Comparison of ENCODE assay signal across 8 mouse cellular contexts in the genomic region with DNA sequence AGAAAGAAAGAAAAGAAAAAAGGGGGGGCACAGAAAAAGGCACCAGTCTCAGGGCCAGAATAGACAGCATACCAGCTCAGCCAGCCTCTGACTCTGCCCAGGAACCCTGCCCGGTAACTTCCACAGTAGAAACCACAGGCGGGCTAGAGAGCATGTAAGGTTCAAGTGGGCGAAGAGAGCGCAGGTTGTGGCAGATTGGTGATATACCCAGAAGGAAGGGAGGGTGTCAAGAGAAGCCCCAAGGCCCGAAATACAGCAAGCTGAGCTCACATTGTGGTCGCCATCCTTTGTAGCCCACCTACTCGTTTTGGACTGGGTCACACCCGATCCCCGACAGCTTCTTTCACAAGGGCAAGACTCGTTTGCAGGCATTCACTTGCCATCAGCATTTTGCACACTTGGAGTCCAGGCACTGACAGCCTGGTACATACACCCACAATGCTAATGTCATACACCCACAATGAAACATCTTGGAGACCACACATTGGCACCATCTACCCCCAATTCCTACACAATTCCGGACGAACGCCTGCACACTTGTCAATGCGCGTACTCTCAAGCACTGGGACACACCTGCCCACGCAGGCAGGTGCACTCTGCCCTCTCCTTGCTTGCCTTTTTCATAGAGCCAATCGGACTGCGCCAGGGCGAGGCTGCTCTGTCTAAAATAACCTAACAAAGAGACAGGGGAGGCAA. TPM values are rescaled to one million over a fixed set of nuclear protein-coding genes. Genes with fewer than 3 reads are reported as not detected.
A peak's percentile ranks its signal among the peaks of the same experiment; 100 is the strongest.
DNase-seq lines count a peak whose midpoint lies in the region; ATAC-seq and TF ChIP-seq lines count a peak whose summit lies in the region.

No protein-coding gene starts in this region.

- H3K9ac ChIP-seq in ES-E14 (ENCODE audit: insufficient read depth, low read depth, low read length, poor library complexity, severe bottlenecking) = no peak overlapping the region
- H3K9ac ChIP-seq in forebrain, postnatal 0 days = peak overlapping the region; percentile 67
- H3K9ac ChIP-seq in midbrain, postnatal 0 days (replicated peaks; ENCODE audit: low read length, poor library complexity, severe bottlenecking) = peak overlapping the region; percentile 65

- intact Hi-C loops in left cerebral cortex, postnatal 4 days (cut with DNase I) = loop anchor here (10.0 kb wide), 2 partner anchors 924 to 1264 kb away; no protein-coding TSS in a partner anchor

- ATAC-seq in forebrain, postnatal 0 days = peak; percentile 27
- peak; percentile 42 for ATAC-seq in midbrain, postnatal 0 days (ENCODE audit: low FRiP score)

- H3K9me3 ChIP-seq in ES-E14 (ENCODE audit: control insufficient read depth, insufficient read depth, low read depth, low read length) = no peaks in the 10 kb centered on the region
- H3K9me3 ChIP-seq in forebrain, postnatal 0 days (ENCODE audit: low read length) = no peaks in the 10 kb centered on the region
- no peaks in the 10 kb centered on the region for H3K9me3 ChIP-seq in midbrain, postnatal 0 days (ENCODE audit: low read length)

- H3K4me1 ChIP-seq in ES-E14 (ENCODE audit: control insufficient read depth in 2 of 2, insufficient read depth in 2 of 2, low read length in 2 of 2, poor library complexity in 1 of 2) = peaks cover 0 to 7% of the 10 kb centered on the region in 2 experiments; a peak in 1 of 4 replicates
- no peaks in the 10 kb centered on the region; the same call in 1 of the 2 replicates for H3K4me1 ChIP-seq in forebrain, postnatal 0 days (ENCODE audit: insufficient read depth)
- H3K4me1 ChIP-seq in midbrain, postnatal 0 days (ENCODE audit: insufficient read depth, low read length) = no peaks in the 10 kb centered on the region

- TF ChIP-seq CTCF in brain, embryonic 14.5 days (IDR thresholded peaks at IDR 0.05; ENCODE audit: borderline replicate concordance, extremely low read depth, insufficient read depth, insufficient read length) = no peak
- no peak for TF ChIP-seq CTCF in forebrain, postnatal 0 days (IDR thresholded peaks at IDR 0.05; ENCODE audit: low read depth)
- TF ChIP-seq CTCF in midbrain, postnatal 0 days (IDR thresholded peaks at IDR 0.05) = no peak

- DNase-seq in ES-E14 (ENCODE audit: low read depth, low spot score) = peak; percentile 17
- DNase-seq in brain, embryonic 14.5 days (ENCODE audit: low read depth) = peak; percentile 62
- DNase-seq in forebrain, postnatal 0 days = peak; percentile 66
- peak; percentile 38 for DNase-seq in kidney, adult 18-20 months
- peak; percentile 11 for DNase-seq in left cerebral cortex, postnatal 4 days
- DNase-seq in midbrain, postnatal 0 days (ENCODE audit: low spot score) = peak; percentile 33
- DNase-seq in spleen, postnatal 4 days (ENCODE audit: low spot score in 2 of 2) = no peak
- DNase-seq in thymus, postnatal 14 days = no peak

- in situ Hi-C loops in ES-E14 (cut with MboI; ENCODE audit: low sequenced_read_pairs in 2 of 2, unreplicated experiment in 2 of 2) = no loop called here

- H3K27ac ChIP-seq in ES-E14 (ENCODE audit: insufficient read depth, low read depth, low read length, poor library complexity, severe bottlenecking) = no peak overlapping the region
- peak overlapping the region; percentile 89 for H3K27ac ChIP-seq in forebrain, postnatal 0 days (ENCODE audit: low read depth, low read length)
- H3K27ac ChIP-seq in midbrain, postnatal 0 days (ENCODE audit: low read depth, low read length) = peak overlapping the region; percentile 71

- 4% methylated on average over 19 of the region's 19 CpGs for WGBS in forebrain, postnatal 0 days
- WGBS in midbrain, postnatal 0 days = 2% methylated on average over 19 of the region's 19 CpGs

- TF ChIP-seq POLR2A in brain, embryonic 14.5 days (IDR thresholded peaks at IDR 0.05; ENCODE audit: borderline replicate concordance, extremely low read depth, insufficient read depth, insufficient read length, poor library complexity, severe bottlenecking) = no peak

- H3K4me2 ChIP-seq in forebrain, postnatal 0 days (ENCODE audit: low read depth) = peak overlapping the region; percentile 87
- peak overlapping the region; percentile 91 for H3K4me2 ChIP-seq in midbrain, postnatal 0 days (ENCODE audit: low read depth, low read length, poor library complexity, severe bottlenecking)

- no peaks in the 10 kb centered on the region for H3K36me3 ChIP-seq in ES-E14 (ENCODE audit: control insufficient read depth, insufficient read depth, low read length, poor library complexity, severe bottlenecking)
- H3K36me3 ChIP-seq in forebrain, postnatal 0 days (ENCODE audit: insufficient read depth) = no peaks in the 10 kb centered on the region
- H3K36me3 ChIP-seq in midbrain, postnatal 0 days (ENCODE audit: insufficient read depth, low read length) = no peaks in the 10 kb centered on the region

- peak overlapping the region; percentile 68 to 84 for H3K4me3 ChIP-seq in ES-E14 (ENCODE audit: insufficient read depth in 1 of 2, low read depth in 1 of 2, low read length in 2 of 2, poor library complexity in 1 of 2, severe bottlenecking in 1 of 2)
- peak overlapping the region; percentile 72 for H3K4me3 ChIP-seq in forebrain, postnatal 0 days (ENCODE audit: low read depth, low read length)
- H3K4me3 ChIP-seq in midbrain, postnatal 0 days (ENCODE audit: low read depth, low read length) = peak overlapping the region; percentile 68

- no peaks in the 10 kb centered on the region for H3K27me3 ChIP-seq in forebrain, postnatal 0 days (ENCODE audit: insufficient read depth, low read length)
- H3K27me3 ChIP-seq in midbrain, postnatal 0 days (ENCODE audit: insufficient read depth, low read length) = no peaks in the 10 kb centered on the region

TF ChIP-seq in ES-E14, 5 proteins besides CTCF, POLR2A, EP300 and RAD21:
- no peak for TF ChIP-seq MAFK (IDR thresholded peaks at IDR 0.05; ENCODE audit: insufficient read depth, low read depth, low read length)
- TF ChIP-seq ZNF384 (IDR thresholded peaks at IDR 0.05; ENCODE audit: low read depth, low read length) = no peak
- TF ChIP-seq HCFC1 (IDR thresholded peaks at IDR 0.05; ENCODE audit: borderline replicate concordance, insufficient read depth, low read length) = no peak
- TF ChIP-seq CHD2 (IDR thresholded peaks at IDR 0.05; ENCODE audit: low read depth, low read length) = no peak
- no peak for TF ChIP-seq ZC3H11A (IDR thresholded peaks at IDR 0.05; ENCODE audit: borderline replicate concordance, low read depth, low read length)
TF ChIP-seq in ES-E14: peak in this region for 0.

RNA-seq across cellular contexts. Expression of a gene that starts 0.8 kb away (rescaled TPM):
- 0.58 and 1.3 TPM in 2 replicates for total RNA-seq in ES-E14 (2012; rRNA removed)
- polyA plus RNA-seq in brain, embryonic 14.5 days (2012; rRNA removed) = 33.9 and 43.4 TPM in 2 replicates
- 66.9 and 69.6 TPM in 2 replicates for total RNA-seq in forebrain, postnatal 0 days (2014; rRNA removed)
- polyA plus RNA-seq in forebrain, postnatal 0 days (2015; fragmentation: Nextera tagmentation; extraction: Ambion mirVana) = 44.0 and 47.5 TPM in 2 replicates
- 10 to 100 TPM; 53.3 to 55.5 TPM for total RNA-seq in left cerebral cortex, postnatal 4 days (2021)
- 86.3 and 88.1 TPM in 2 replicates for total RNA-seq in midbrain, postnatal 0 days (2014; rRNA removed)
- polyA plus RNA-seq in midbrain, postnatal 0 days (2015; fragmentation: Nextera tagmentation; extraction: Ambion mirVana) = 51.9 and 53.0 TPM in 2 replicates

Comparison
In these comparisons a context has a peak if more than half of its experiments do, and no peak if none do; other contexts are left out.
1. DNase-seq: peak in ES-E14 (single experiment), brain, embryonic 14.5 days (single experiment), forebrain, postnatal 0 days (single experiment), kidney, adult 18-20 months (single experiment), left cerebral cortex, postnatal 4 days (single experiment) and midbrain, postnatal 0 days (single experiment); none in spleen, postnatal 4 days (0 of 2) and thymus, postnatal 14 days (single experiment).
2. RNA of a gene that starts 0.8 kb away (total RNA-seq): 86.3 to 88.1 TPM in midbrain, postnatal 0 days, 66.9 to 69.6 TPM in forebrain, postnatal 0 days and 53.3 to 55.5 TPM in left cerebral cortex, postnatal 4 days; 0.58 to 1.3 TPM in ES-E14; every median in the first group is over 10 times any median in the second.
3. Peak in every context shown above with its lines, with median percentiles within 50 percentile points of each other: H3K4me3 ChIP-seq.